Mouse (Mus musculus): ENCODE measurements around the gene Fcmr.

Gene Fcmr

DNA sequence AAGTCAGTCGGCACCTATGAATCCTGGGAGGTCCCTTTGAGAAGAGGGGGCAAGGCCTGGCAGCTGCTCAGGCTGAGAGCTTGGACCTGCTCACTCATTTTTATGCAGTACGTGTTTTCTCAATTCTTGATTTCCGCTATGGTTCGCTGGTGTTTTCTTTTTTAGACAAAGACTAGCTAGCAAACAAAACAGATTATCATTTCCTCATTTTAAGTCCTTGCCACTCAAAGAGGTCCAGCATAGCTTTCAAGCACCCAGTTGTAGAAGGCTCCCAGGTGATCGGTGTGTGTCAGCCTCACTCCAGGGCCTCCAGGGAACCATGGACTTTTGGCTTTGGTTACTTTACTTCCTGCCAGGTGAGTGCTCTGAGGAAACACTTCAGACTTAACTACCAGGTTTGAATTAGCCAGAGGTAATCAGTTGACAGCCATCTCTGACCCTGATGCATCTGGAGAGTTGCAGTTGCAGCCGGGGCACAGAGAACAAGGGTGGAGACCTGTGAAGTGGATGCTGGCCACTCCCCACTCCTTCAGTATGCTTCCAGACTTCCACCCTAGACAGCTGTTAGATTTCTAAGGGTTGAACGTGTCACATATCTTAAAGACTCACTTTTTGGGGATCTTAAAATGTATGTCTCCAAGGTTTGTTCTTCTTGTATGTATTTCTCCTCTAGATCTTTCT, at the start of gene Fcmr:
Gene Fcmr (plus strand): TSS at position 129 of the 681 bp plus-strand sequence.
- DNase-seq (ENCODE audit: low spot score in 2 of 2) = no peak

DNA sequence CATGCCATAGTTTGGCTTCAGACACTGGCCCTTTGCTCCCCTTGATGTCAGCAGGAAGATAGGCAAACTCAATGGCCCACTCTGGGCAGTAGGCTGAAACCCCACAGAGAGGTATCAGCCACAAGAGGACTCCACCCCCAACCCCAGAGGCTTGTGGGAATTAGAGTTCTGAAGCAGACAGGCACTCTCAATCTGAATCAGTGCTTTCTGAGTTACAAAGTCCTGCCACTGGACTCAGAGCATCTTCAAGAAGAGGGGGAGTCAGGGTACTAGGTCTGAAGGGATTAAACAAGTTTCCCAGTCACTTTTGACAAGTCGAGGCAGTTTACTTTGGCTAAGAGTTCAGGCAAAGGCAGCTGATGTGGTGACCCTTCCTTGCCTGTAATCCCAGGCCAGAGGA, 45.7 kb upstream of the Fcmr start:
- no peak for DNase-seq (ENCODE audit: low spot score in 2 of 2)

DNA sequence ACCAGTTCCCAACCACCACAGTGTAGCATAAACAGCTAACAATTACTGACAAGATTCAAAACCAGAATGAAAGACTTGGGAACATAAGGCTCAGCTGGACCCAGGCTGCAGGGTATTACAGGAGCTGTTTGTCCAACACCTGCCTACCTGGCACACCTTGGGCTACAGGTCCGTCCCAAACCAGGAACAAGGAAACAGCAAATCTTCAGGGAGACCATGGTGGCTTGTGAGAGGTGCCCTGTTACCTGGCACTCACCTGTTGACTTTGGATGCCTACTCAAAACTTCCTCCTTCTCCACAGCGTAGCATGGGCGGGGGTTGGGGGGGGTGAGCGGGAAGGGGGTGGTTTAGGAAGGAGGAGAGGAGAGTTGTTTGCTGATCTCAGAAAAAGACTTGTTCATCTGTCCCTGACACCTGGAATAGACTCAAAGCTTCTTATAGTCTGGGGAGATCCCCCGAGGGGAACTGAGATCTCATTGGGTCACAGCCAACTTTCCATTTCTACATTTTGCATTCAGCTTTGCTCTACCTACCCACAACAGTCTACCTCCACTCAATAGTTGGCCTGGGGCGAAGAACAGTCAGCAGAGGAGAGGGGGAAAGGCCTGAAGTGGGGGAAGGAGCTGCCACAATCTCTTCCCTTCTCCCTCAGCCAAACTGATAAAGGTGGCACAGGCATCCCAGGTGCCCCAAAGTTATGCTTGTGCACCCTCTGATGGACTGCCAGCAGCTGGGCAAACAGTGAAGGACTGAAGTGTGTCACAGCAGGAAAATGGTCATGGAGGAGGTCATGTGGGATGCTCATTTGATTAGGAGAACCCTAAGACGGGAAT, 44.9 kb upstream of the Fcmr start:
- DNase-seq (ENCODE audit: low spot score in 2 of 2) = no peak

DNA sequence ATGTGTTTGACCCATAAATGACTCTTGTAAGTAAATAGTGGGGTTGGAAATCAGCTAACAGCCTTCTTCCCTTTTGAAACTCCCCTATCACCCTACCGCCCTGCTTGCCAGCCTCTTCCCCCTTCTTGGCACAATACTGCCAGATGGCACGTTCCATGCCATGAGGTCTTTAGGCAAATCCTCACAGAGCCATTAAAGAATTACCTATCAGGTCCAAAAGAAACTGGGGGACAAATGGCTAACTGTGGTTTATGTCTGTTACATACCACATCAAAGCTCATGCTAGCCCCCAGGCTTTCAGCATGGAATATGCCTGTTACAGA, 44.4 kb upstream of the Fcmr start:
- no peak for DNase-seq (ENCODE audit: low spot score in 2 of 2)

DNA sequence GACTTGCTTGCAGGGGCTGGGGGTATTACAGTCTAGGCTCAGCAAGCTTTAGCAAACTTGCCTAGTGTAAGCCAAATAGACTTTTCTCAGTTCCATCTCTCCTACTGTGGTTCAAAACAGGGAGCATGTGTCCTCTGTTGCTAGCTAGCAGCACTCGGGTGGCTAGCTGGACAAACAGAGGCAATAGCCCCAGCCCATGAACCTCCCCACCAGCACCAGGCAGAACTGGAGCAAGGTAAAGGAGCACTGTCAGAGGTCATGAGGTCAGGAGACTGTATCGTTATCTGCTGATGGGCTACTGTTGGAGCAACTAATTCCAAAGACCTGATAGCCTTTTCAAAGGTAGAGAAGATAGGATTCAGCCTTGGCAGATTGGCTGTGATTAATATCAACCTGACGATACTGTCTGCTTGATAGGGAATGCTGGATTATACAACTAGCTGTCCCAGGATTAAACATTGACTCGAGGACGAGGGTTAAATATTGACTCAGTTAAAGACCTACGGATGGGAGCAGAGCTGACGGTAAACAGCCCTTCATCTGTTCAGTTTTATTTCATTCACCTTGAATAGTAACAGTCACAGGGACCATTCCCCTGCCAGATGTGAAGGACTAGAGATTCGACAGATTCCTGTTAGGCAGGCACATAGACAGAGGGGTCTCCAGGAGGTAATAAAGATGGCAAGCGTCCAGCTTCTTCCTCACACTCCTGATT, 43.4 kb upstream of the Fcmr start:
- DNase-seq (ENCODE audit: low spot score in 2 of 2) = no peak

DNA sequence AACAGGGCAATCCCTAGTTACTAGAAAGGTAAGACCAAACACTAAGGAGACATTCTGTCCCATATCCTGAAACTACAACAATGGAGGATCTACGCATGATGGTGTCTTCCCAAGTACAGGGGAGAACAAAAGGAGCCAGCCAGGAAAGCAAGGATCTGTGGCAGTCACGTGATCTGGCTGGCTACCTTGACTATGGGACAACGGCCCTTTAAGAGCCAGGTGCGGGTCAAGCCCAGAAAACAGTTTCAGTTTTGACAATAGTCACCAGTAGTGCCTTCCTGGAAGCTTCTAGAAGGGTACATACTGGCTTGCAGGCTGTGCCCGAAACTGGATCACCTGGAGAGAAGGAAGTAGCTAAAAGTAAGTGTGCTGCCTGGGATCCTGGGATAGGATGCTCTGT, 39.0 kb upstream of the Fcmr start, which contains the start of gene Pigr:
Gene Pigr (plus strand): TSS at position 237 of the 400 bp plus-strand sequence.
- no peak for DNase-seq (ENCODE audit: low spot score in 2 of 2)

DNA sequence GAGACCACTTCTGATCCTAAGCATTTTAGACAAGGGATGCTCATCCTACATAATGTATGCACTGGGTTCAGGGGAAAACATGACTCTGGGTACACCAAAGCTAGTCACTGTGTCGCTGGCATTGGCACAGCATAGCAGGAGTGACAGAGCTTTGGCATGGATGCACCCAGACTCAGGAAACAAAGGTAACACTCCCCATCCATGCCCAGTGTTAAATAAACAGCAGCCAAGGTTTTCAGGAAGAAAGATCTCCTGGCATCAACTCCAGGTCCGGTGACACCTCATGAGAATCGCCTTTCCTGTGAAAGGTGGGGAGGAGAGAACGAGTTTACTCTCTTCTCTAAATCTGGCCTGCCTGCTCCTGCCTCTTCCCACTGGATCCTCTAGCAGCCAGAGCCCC, 36.8 kb upstream of the Fcmr start:
- no peak for DNase-seq (ENCODE audit: low spot score in 2 of 2)

DNA sequence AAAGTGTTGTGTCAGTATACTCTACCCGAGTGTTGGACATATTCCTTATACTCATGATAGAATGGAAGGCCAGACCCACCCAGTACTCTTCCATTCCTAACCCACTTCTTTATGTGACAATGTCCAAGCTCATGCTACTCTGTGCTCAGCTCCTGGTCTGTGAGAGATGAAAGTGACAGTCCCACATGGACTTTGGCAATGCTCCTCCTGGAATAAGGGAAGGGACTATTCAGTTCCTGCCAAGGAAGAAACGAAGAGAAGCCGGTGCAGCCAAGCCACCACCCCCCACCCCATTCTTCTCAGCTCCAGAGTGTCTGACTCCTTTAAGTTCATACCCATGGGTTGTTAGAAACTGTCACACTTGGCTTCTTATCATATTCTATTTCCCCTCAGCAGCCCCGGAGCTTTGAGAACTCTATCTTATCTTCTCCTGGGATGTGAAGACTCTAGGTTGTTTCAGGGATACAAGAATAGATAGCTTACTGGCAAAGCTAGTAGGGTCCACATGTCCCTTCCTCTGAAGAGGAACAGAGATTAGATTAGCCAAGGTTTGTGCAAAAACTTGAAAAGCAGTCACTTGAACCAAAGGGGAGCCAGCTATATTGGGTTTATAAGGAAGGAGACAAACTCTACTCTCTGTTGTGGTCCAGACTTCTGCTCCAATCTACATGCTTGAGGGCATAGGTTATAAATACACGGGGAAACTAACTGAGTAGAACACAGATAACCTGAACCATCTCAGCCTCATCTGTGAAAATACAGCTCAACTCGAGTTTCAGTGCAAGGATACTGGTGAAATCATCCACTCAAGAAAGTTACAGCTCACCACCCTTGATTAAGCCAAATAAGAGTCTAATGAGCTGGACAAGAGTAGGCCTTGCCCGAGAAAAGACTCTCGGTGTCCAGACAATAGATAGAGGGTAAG, 35.3 kb upstream of the Fcmr start:
- DNase-seq (ENCODE audit: low spot score in 2 of 2) = no peak

DNA sequence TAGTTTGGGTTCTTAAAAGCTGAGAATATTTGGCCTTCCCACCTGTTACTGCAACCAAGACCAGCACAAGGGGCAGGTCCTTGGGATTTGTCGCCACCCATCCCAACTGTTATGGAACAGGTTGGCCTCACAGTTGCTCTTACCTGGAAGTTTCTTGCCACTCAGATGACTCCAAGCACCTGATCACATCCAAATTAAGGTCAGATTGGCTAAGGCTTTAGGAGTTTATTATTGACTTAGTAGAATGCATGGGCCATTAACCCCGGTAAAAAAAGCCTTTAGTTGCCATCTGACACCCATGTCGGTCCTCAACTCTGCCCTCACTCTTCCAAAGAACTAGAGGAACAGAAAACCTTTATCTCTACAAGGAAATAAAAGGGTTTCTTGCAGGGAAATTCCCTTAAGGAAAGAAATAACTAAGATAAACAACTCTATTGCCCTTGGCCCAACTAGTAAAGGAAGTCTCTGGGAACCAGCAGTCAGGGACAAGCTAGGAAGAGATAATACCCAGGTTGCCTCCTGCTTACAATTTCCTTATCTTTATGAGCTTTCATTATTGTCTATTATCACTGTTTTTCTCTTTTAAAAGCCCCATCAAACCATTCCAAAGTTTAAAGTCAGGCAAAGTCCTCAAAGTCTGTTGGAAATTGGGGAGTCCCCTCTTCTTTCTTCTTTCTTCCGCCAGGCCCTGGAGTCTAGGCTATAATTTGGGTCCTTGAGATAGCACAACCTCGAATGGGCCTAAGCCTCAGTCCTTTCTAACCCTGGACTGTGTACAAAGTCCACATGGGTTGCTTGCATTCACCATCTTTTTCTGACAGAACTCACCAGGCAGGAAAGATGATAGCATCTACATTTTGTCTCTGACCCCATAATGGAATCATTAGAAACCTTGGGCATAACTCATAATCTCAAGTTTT, 33.0 kb upstream of the Fcmr start:
- no peak for DNase-seq (ENCODE audit: low spot score in 2 of 2)

DNA sequence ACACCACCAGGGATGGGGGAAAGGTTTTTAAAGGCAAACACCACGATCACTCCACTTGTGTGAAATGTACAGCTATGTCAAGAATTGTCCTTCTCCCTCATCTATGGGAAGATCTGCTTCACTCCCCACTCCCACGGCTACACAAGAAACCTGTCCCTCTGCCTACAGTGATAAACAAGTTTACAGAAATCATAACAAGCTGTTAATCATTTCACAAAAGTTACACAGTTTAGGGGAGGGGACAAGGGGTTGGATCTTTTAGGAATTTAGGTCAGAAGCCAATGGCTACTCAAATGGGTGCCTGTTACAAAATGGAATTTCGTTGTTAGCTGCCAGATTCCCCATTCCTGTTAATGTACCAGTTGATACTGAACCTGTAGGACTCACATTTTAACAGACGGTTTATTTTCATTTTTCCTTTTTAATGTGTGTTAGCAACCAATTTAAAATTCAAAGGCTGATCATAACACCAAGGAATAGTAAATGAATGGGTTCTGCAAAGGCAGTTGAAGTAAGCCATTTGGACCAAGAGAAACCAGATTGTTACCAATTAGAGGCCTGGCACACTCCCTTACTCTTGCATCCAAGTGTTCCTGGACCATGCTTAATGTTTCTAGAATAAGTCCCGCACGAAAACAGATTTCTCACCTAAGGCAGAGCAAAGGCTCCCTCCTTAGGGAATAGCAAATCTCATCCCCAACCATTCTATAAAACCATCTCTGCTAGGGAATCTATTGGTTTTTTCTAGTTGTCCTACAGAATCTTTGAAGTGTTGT, 30.1 kb upstream of the Fcmr start:
- DNase-seq (ENCODE audit: low spot score in 2 of 2) = no peak

DNA sequence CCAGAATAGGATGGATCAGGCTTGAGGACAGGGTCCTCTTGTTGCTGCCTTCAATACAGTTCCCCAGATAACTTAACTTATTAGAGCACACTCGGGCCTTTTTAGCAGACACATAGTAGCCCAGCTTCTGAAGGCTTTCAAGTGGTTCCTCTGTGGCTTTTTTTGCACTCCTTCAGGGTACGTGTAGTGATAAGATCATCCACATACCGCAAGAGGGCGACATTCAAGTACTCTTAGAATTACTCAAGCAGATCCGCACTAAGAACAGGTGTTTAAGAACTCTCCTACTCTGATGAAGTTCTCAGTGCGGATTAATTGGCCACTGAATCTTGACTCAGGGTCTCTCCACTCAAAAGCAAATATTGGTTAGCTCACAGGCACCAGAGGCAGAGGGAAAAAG, 27.2 kb upstream of the Fcmr start:
- DNase-seq (ENCODE audit: low spot score in 2 of 2) = no peak

DNA sequence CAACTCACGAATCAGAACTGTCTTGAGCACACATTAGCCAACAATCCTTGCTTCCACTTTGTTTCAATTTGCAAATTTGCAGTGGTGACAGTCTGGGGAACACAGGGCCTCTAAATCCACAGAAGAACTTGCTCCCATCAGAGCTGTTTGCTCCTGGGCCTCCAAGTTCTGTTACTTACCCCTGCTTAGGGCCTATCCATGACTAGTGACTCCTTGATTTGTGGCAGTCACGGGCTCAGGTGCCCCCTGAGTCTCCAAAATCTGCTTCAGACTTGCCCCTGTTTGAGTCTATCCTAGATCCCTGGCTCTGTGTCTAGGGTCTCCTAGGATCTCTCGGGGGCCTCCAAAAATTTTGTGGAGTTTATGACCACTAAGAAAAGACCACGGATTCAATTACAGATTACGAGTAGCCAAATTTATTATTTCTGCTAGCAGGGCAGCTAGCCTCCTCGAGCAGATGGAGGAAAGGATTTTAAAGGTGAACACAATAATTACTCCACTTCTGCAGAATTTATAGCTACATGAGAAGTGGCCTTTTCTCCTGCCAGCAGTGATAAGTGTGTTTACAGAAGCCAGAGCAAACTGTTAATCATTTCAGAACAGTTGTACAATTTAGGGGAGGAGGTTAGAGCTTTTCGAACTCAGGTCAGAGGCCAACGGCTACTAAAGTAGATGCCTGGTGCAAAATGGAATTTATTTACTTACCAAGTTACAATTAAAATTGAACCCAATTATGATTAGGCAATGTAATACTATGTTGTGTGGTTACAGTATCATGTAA, 24.7 kb upstream of the Fcmr start:
- DNase-seq (ENCODE audit: low spot score in 2 of 2) = no peak

DNA sequence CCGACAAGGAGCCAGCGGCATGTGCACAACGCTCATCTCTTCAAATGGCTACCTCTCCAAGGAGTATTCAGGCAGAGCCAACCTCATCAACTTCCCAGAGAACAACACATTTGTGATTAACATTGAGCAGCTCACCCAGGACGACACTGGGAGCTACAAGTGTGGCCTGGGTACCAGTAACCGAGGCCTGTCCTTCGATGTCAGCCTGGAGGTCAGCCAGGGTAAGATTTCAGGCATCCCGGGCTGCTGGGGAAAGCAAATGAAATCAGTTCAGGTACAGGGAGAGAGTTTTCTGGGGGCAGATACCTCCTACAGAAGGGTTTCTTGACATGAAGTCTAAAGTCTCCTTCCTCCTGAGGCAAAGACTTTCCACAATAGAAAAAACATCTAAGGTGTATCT, 23.8 kb upstream of the Fcmr start:
- no peak for DNase-seq (ENCODE audit: low spot score in 2 of 2)

DNA sequence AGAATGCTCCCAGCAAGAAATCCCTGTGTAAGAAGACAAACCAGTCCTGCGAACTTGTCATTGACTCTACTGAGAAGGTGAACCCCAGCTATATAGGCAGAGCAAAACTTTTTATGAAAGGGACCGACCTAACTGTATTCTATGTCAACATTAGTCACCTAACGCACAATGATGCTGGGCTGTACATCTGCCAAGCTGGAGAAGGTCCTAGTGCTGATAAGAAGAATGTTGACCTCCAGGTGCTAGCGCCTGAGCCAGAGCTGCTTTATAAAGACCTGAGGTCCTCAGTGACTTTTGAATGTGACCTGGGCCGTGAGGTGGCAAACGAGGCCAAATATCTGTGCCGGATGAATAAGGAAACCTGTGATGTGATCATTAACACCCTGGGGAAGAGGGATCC, 21.0 kb upstream of the Fcmr start:
- no peak for DNase-seq (ENCODE audit: low spot score in 2 of 2)

DNA sequence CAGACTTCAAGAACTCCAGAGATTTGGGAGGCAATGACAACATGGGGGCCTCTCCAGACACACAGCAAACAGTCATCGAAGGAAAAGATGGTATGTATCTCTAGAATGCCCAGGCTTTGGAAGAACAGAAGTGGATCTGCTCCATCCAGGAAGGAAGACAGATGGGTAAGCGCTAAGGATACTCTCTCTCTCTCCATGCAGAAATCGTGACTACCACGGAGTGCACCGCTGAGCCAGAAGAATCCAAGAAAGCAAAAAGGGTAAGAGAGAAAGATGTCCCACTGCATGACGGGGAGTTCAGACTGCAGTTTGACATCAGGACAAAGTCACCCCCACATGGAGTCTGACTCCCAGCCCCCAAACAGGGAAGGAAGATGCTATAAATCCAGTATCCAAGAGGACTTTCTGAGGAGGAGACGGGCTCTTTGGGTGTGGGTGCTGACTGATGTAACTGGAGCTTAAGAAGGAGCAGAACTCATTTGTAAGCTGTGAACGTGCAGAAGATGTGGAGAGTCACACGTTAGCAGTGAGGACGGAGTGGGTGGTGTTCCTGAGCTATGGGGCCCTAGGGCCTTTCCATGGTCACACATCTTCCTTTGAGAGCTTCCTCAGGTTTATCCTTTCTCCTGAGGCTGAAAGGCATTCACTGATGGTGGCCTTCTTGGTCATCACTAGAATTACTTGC, 15.8 kb upstream of the Fcmr start:
- DNase-seq (ENCODE audit: low spot score in 2 of 2) = no peak

DNA sequence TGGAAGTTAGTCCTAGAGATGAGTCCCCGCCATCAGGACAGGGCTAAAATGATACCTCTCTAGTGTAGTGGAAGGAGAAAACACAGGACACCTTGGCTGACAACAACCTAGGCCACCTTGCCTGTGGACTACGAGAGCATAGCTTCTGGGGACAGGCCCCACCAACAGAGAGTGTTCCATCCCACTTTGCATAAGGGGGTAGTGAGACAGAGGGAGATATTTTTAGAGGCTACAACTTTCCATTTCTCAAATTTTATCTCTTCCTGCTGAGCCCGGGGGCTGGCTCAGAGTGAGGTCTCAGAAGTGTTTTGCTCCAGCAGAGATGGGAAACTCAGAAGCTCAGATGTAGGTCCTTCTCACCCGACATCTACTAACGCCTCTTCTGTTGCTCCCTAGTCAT, 15.1 kb upstream of the Fcmr start:
- DNase-seq (ENCODE audit: low spot score in 2 of 2) = no peak

DNA sequence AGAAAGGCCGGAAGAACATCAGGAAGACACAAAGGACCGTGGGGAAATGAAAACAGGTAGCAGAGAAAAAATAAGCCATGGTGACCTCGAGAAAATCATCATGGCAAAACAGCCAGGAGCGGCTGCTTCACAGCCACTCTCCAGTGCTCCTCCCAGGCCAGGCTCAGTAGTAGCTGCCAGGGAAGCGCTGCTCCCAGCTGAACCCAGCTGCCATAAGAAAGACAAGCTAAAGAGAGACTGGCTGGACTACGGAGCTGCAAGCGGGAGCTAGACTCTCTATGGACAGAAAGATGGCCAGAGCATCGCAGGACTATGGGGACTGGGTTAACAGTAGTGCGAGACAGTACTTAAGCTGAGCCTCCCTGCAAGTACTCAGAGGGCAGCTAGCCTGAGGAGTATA, 10.7 kb upstream of the Fcmr start:
- DNase-seq (ENCODE audit: low spot score in 2 of 2) = no peak

DNA sequence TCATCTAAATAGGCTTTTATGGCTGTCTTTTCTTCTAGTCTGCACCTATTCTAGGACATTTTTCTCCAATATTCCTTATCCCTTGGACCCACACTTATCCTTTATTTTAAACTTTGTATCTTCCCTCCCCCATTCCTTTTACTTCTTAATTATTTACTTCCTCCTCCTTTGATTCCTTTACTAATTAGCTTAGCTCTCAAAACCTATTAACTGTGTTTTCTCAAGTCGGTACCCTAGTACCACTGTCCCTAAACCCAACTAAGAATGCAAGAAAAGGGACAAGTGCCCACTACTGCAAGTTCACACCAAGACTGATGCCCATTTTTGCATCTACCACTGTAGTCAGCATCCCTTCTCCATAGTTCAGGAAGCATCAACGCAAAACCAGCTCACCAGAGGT, 9.7 kb upstream of the Fcmr start:
- no peak for DNase-seq (ENCODE audit: low spot score in 2 of 2)

DNA sequence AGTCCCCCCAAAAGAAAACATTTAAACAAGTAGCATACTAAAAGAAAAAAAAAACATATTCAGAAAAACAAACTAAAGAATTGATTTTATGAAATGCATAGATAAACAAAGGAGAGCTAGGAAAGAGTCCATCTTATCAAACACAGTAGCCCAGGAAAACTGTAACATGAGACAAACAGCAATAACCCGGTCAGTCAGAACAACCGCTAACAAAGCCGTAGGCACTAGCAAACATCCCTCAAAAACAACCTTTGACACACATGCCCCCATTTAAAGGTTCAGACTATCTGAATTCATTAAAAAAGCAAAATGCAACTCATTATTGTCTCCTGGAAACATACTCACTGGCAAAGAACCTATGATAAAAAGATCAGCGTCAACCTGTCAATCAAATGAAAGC, 8.0 kb upstream of the Fcmr start:
- DNase-seq (ENCODE audit: low spot score in 2 of 2) = no peak

Data from cerebellum, postnatal 4 days (tissue).